Mouse (Mus musculus) kidney, embryonic 14.5 days (tissue): ENCODE measurements around the gene Ddx54. TPM values are rescaled to one million over a fixed set of nuclear protein-coding genes. Genes with fewer than 3 reads are reported as not detected.

Experiments used
- ATAC-seq: fragments of 200-750 bp; cut with Nextera tagmentation; 2 replicates; pipeline ENCODE4 v1.8.0; 2017; ENCODE audit warnings: moderate number of reproducible peaks, mild to moderate bottlenecking, moderate TSS enrichment, moderate library complexity; ENCODE audit not compliant: low FRiP score, low TSS enrichment
- H3K27ac ChIP-seq: fragments of 300-500 bp; sonication (generic); 2 replicates; pipeline ENCODE4 v1.5.1; 2014; ENCODE audit warnings: low read depth, mild to moderate bottlenecking, low read length, moderate library complexity, mixed read lengths
- H3K27me3 ChIP-seq: fragments of 300-500 bp; sonication (generic); 2 replicates; pipeline ENCODE4 v1.6.1; 2014; ENCODE audit warnings: mild to moderate bottlenecking, low read length; ENCODE audit not compliant: control insufficient read depth, insufficient read depth
- H3K36me3 ChIP-seq: fragments of 300-500 bp; sonication (generic); 2 replicates; pipeline ENCODE4 v1.6.1; 2014; ENCODE audit warnings: low read length, mixed read lengths; ENCODE audit not compliant: control insufficient read depth, insufficient read depth
- H3K4me1 ChIP-seq: fragments of 300-500 bp; sonication (generic); 2 replicates; pipeline ENCODE4 v1.6.1; 2014; ENCODE audit warnings: low read length, mixed read lengths; ENCODE audit not compliant: control insufficient read depth, insufficient read depth
- H3K4me2 ChIP-seq: fragments of 300-500 bp; sonication (generic); replicated peaks from 2 replicates; pipeline ENCODE4 v1.6.1; 2014; ENCODE audit warnings: low read depth, mild to moderate bottlenecking, low read length
- H3K4me3 ChIP-seq: fragments of 300-500 bp; sonication (generic); 2 replicates; pipeline ENCODE4 v1.5.1; 2014; ENCODE audit warnings: mild to moderate bottlenecking, low read length
- H3K9ac ChIP-seq: fragments of 300-500 bp; sonication (generic); 2 replicates; pipeline ENCODE4 v1.6.1; 2014; ENCODE audit warnings: low read depth, mild to moderate bottlenecking, low read length, moderate library complexity
- H3K9me3 ChIP-seq: fragments of 300-500 bp; sonication (generic); 2 replicates; pipeline ENCODE4 v1.6.1; 2016; ENCODE audit warnings: low read length; ENCODE audit not compliant: control insufficient read depth
- WGBS: fragments of 180-500 bp; shearing (Covaris S2); extraction: QIAGEN DNeasy Blood & Tissue Kit; methylation state at CpG from one replicate; pipeline ENCODE4 v1.1.7; 2014; 5-methylcytosine and 5-hydroxymethylcytosine counted together
- polyA plus RNA-seq: library from polyadenylated mRNA; unstranded; fragments of >200 nt; fragmentation: Nextera tagmentation; extraction: Ambion mirVana; gene quantifications from 2 replicates; pipeline ENCODE4 v1.2.1, GENCODE M21; 2014

The Ddx54 gene
- polyA plus RNA-seq, 1 experiment from 2014 or later: 37.7 TPM

- Histone ChIP-seq H3K27ac (peak overlapping the region; percentile 70), H3K4me1 (peaks cover 14% of the 10 kb centered on the region), H3K36me3 (peaks cover 11% of the 10 kb centered on the region; the same call in 1 of the 2 replicates), H3K27me3 (no peaks in the 10 kb centered on the region), H3K9ac (peak overlapping the region; percentile 65), H3K9me3 (no peaks in the 10 kb centered on the region), H3K4me2 (peak overlapping the region; percentile 79), H3K4me3 (peak overlapping the region; percentile 68)
- peak; percentile 94 for ATAC-seq
- under 1% methylated on average over 69 of the region's 69 CpGs for WGBS
Measured at GRCm38 (mm10) chr5:120612822-120613604, 474 bp downstream of the Ddx54 start.

- H3K27me3 ChIP-seq: no peaks in the 10 kb centered on the region
- no peak overlapping the region for H3K9ac ChIP-seq
- no peak overlapping the region for H3K4me3 ChIP-seq
- ATAC-seq: no peak
- peaks cover 13% of the 10 kb centered on the region for H3K4me1 ChIP-seq
- peaks cover 39% of the 10 kb centered on the region for H3K36me3 ChIP-seq
- H3K9me3 ChIP-seq: no peaks in the 10 kb centered on the region
- no peak overlapping the region for H3K4me2 ChIP-seq
- H3K27ac ChIP-seq: no peak overlapping the region
- 98% methylated on average over 4 of the region's 4 CpGs for WGBS
Measured at GRCm38 (mm10) chr5:120615903-120616302, 3.4 kb downstream of the Ddx54 start.

DNA sequence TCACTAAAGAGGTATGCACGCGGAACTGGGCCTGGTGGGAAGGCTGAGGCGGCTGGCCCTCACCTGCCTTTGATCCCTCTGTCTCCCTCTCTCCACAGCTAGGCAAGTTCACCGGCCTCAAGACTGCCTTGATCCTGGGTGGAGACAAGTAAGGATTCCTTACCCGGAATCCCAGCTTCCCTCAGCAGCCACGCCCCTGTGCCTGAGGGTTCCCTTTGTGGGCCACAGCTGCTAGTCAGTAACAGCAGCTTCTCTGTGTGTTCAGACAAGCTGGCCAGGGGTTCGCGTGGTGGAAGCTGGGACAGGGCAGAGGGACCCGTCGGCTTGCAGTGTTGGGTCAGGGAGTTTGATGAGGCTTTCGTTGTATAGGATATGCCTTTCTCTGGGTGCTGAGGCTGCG, 6.2 kb downstream of the Ddx54 start:
- H3K4me1 ChIP-seq: peaks cover 3% of the 10 kb centered on the region; the same call in 1 of the 2 replicates
- WGBS: 90% methylated on average over 12 of the region's 12 CpGs
- ATAC-seq: no peak

DNA sequence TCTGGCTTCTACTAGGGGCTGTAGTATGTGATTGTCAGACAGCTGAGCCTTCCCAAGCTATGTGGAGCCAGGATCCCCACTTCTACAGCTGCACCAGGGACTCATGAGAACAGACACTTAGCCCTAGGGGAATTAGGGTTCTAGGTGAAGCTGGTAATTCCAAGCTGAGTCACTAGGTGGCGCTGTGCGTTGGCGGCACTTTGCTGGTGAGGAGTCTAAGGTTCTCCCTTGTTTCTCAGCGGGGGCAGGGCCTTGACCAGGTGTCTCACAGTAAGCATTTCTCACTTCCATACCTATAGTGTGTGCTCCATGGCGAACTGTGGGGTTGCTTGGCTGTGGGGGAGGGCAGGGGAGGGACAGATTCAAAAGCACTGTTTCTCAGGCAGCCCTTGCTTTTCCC, 6.7 kb downstream of the Ddx54 start:
- H3K9me3 ChIP-seq: no peaks in the 10 kb centered on the region
- no peak overlapping the region for H3K4me3 ChIP-seq
- no peak overlapping the region for H3K27ac ChIP-seq
- H3K9ac ChIP-seq: no peak overlapping the region
- H3K27me3 ChIP-seq: no peaks in the 10 kb centered on the region
- H3K4me1 ChIP-seq: no peaks in the 10 kb centered on the region
- no peak overlapping the region for H3K4me2 ChIP-seq
- ATAC-seq: no peak
- WGBS: 18% methylated on average over 5 of the region's 5 CpGs
- peaks cover 70% of the 10 kb centered on the region for H3K36me3 ChIP-seq

More for the DNA sequence above, 6.2 kb downstream of the Ddx54 start:
- H3K36me3 ChIP-seq: peaks cover 66% of the 10 kb centered on the region
- H3K4me3 ChIP-seq: no peak overlapping the region
- no peaks in the 10 kb centered on the region for H3K27me3 ChIP-seq
- no peak overlapping the region for H3K4me2 ChIP-seq
- no peak overlapping the region for H3K27ac ChIP-seq
- no peaks in the 10 kb centered on the region for H3K9me3 ChIP-seq
- no peak overlapping the region for H3K9ac ChIP-seq

- 73% methylated on average over 18 of the region's 18 CpGs for WGBS
- Histone ChIP-seq H3K4me1 (no peaks in the 10 kb centered on the region), H3K9me3 (no peaks in the 10 kb centered on the region), H3K4me2 (no peak overlapping the region), H3K27ac (no peak overlapping the region), H3K36me3 (peaks cover 83% of the 10 kb centered on the region), H3K27me3 (no peaks in the 10 kb centered on the region), H3K9ac (no peak overlapping the region), H3K4me3 (no peak overlapping the region)
- no peak for ATAC-seq
Measured at GRCm38 (mm10) chr5:120620375-120621077, 8.0 kb downstream of the Ddx54 start.

- no peak overlapping the region for H3K27ac ChIP-seq
- no peak for ATAC-seq
- no peaks in the 10 kb centered on the region for H3K9me3 ChIP-seq
- no peaks in the 10 kb centered on the region for H3K4me1 ChIP-seq
- no peak overlapping the region for H3K4me3 ChIP-seq
- peaks cover 89% of the 10 kb centered on the region for H3K36me3 ChIP-seq
- no peak overlapping the region for H3K9ac ChIP-seq
- no peak overlapping the region for H3K4me2 ChIP-seq
- H3K27me3 ChIP-seq: no peaks in the 10 kb centered on the region
- 77% methylated on average over 23 of the region's 23 CpGs for WGBS
Measured at GRCm38 (mm10) chr5:120621078-120621765, 8.7 kb downstream of the Ddx54 start.

GRCm38 (mm10) chr5:120621846-120622197, 9.3 kb downstream of the Ddx54 start:
- Histone ChIP-seq H3K4me2 (no peak overlapping the region), H3K9me3 (no peaks in the 10 kb centered on the region), H3K27me3 (no peaks in the 10 kb centered on the region), H3K27ac (no peak overlapping the region), H3K4me1 (no peaks in the 10 kb centered on the region), H3K36me3 (peaks cover 92% of the 10 kb centered on the region), H3K4me3 (no peak overlapping the region), H3K9ac (no peak overlapping the region)
- no peak for ATAC-seq
- WGBS: 96% methylated on average over 10 of the region's 10 CpGs

DNA sequence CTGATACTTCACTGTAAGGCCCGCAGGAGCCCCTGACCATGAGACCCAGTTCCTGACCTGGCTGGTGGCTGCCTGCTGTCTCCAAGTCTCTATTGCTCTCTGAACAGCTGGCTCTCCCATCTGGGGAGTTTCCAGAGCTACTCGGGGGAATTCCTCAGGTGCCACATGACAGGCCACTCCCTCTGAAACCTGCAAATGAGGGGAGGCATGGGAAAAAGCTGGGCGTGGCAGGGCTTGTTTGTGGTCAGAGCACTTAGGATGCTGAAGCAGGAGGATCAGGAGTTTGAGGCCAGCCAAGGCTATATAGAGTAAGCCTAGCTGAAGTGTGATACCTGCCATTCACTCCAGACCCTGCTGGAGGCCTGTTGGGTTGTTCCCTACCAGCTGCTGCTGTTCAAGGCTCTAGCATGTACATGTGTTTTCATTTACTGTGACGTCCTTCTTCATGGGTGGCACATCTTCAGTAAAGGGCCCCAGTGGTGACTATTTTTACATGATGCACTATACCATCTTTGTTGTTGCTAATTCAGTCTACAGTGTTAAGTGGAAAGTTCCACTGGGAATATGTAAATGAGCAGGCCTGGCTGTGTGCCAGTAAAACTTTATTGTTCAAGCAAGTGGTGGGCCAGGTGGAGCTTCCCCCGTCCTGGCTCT, 9.8 kb downstream of the Ddx54 start:
- Histone ChIP-seq H3K4me3 (no peak overlapping the region), H3K9me3 (no peaks in the 10 kb centered on the region), H3K9ac (no peak overlapping the region), H3K27ac (no peak overlapping the region), H3K27me3 (no peaks in the 10 kb centered on the region), H3K4me2 (no peak overlapping the region), H3K36me3 (peaks cover 93% of the 10 kb centered on the region), H3K4me1 (no peaks in the 10 kb centered on the region)
- 70% methylated on average over 5 of the region's 5 CpGs for WGBS
- no peak for ATAC-seq
